Mouse (Mus musculus) frontal cortex, postnatal 25 days (tissue): ENCODE data around the gene Spag5.

Experiments used
- DNase-seq, 2 experiments: peaks; one replicate each; pipeline ENCODE4 v3.0.0; 2022; ENCODE audit warnings: low spot score in 2 of 2

Spag5 gene

DNA sequence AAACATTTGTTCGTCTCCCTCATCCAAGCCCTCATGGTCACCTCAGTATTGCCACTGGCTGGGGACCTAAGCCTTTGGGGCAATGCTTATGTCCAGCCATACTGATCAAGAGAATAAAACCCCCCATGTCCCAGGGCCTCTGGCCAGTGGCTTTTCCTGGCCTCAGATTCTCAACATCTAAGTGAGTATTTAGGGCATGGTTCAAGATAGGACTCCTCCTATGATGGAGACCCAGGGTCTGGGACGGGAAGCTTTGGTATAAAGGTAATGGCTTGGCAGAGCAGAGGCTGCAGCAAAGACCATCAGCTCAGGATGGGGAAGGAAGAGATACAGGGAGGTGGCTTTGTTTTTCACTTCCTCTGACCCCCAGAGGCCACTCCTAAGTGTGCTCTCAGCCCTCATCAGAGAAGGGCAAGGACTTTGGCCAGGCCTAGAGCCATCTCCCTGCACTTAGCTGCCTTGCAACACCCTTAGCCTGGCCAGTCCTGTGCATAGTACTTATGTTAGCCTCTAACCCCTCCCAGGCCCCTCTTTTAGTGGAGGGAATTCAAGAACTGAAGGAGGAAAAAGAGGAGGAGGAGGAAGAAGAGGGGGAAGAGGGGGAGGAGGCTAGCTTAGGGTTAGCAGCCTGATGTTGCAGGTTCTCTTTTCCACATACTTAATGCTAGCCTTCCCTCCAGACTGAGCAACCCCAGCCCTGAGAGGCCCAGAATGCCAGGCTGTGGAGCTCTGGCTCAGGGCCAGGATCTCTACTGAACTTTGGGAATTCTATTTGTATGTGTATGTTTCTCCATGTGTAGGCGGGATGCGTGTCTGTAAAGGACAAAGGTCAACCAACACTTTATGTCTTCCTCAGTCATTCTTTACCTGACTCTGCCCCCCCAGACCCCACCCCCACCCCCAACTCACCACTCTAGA is 48.4 kb downstream of the Spag5 start:
- DNase-seq, result no peak

DNA sequence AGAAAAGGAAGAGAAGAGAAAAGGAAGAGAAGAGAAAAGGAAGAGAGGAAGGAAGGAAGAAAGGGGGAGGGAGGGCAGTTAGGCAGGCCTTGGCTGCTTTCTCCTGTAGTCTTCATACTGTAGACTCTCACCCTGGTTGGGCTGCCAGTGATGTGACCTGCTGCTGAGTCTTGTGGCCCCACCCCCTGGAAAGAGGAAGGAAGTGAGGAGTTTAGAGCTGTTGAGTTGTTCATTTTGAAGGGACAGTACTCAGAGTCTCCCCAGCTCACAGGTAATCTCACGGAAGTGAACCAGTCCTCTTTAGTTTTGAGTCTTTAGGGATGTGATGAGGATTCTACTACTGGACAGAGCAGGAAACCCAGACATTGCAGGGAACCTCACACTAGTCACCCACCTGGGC is 51.8 kb downstream of the Spag5 start:
- no peak for DNase-seq

DNA sequence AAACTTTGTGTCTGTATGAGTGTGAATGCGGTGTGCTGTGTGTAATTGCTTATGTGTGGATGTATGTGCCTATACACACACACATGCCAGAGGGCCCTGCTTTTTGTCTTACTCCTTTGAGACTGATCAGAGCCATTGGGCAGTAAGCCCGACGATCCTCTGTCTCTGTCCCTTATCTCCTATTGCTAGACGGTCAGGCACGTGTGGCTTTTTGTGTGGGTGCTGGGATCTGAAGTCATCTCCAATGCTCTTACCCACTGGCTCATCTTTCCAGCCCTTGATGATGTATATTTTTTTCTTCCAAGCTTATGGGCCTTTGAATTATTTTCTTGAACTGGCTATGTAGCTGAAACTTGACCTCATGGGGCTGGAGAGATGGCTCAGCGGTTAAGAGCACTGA is 53.6 kb downstream of the Spag5 start:
- DNase-seq, result no peak

DNA sequence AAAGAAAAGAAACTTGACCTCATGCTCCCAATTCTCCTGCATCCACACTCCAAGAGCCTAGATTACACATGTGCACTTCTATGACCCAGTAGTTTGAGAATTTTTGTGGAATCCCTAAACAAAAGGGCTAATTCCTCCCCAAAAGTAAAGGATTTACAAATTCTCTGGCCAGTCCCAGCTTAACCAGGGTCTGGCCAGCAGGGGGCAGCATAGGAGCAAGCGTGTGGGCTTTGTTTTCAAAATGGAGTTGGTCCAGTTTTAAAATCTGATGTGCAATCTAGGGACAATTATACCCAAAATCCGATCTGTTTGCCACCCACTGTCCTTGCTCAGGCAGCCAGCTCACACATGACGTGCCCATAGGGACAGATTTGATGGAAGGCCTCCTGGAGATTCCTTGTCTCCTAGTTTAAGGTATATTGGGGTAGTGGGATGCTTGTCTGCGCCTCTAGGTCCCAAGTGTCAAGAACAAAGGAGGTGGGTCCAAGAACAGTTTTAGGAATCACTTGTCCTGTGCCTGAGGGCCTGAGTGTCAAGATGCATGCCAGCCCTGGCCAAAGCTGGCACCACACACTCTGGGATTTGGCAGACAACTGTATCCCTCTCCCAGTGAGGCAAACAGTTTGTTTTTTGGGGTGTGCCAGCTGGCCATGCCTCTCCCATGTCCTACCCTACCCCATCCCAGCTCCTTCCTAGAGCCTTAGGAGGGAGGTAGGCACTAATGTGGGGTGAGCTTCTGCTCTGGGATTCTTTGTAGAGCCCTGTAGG is 54.3 kb downstream of the Spag5 start:
- peak in 1 of 2 experiments; percentile 50 for DNase-seq

DNA sequence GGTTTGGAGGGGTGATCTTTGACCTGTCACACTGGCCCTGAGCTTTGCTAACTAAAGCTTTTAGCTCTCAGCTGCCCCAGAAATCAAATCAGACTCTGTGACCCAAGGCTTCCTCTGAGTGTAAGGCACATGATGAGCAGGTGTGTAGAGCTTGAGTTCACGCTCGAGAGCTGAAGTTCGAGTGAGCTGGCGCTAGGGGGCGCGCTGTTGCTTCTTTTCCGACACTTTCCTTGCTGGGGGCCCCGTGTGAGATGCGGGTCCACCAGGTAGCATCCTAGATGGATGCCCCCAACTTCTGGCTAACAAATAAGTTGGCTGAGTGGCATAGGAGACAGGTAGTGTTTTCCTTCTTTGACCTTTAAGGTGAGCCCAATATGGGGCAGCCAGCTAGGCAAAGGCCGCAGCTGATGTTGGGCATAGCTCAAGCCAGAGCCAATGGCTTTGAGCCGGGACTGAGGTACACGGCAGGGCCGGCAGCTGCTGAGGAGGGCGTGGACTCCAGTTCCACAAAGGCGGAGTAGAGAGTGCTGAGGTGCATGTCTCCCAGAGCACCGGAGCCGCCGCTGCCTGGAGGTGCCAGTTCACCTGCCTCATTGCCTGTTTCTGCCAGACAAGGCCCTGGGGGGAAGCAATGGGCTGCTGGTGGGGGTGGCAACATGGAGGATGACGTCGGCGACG is 57.1 kb downstream of the Spag5 start:
- DNase-seq, result no peak

DNA sequence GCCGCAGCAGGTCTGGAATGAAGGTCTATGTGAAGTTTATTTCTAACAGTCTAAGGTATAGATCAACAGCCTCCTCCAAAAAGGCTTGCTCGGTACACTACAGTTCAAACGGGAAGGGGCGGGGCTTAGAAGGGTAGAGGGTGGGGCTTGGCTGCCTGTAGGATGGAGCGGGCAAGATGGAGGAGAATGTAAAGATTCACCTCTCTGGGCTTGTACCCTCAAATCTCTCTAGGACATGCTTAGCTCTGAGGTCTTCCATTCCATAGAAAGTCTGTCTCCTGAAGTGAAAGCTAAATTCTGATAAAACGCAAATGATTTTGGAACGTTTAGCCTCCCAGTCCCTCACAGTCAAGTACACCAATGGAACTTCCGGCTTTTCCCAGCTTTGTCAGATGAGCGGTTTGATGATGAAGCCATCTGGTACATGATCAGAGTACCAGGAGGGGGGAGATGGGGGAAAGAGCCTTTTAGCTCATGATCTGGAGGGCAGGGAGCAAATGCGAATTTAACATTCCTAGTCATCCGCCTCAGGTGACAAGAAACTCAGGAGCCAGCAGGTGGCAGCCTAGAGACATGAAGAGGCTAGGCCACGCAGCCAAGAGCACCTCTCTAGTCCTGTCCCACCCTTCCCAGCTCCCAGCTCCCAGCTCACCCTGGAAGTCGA is 58.9 kb downstream of the Spag5 start:
- DNase-seq, result peak; percentile 55 to 63

DNA sequence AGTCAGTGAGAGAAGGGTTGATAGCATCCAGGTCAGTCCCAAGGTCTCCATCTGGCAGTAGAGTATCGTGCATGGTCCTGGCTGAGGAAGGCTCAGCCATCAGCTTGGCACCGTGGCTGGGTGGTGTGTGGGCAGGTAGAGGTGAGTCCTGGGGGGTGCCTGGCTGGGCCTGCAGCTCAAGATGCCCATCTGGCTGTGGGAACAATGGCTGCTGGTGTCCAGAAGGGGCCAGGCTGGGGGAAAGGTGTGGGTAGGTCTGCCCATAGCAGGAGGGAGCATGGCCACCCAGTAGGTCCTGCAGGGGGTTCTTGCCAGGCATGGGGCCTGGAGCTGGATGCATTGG is 59.4 kb downstream of the Spag5 start:
- no peak for DNase-seq

DNA sequence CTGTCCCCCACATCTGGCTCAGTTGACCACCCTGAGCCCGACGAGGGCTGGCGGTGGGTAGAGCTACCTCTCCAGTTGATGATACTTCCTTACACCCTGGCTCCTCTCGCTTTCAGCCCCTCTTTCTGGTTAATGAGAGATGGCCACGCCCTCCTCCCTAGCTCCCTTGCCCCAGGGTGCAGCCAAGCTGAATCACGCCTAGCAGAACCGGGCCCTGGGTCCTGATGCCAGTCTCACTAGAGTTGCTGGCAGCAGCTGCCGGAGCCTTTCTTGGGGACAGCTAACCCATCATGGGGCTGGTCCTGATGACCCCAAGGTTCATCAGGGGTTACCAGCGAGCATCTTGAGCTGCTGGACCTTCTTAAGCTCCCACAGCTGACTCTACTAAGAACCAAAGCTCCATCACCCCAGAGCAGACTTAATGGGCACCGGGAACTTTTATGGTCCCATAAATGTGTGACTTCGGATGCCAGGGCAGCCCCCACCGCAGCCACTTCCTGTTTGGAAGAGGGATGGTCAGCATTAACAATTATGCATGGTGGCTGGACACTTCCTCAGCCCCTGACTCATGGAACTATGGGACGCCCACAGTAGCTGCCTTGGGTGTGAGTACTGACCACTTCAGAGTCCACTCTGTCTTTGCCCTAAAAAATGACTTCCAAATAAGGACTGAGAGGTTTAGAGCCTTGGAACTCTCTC is 62.1 kb downstream of the Spag5 start:
- DNase-seq, result no peak

DNA sequence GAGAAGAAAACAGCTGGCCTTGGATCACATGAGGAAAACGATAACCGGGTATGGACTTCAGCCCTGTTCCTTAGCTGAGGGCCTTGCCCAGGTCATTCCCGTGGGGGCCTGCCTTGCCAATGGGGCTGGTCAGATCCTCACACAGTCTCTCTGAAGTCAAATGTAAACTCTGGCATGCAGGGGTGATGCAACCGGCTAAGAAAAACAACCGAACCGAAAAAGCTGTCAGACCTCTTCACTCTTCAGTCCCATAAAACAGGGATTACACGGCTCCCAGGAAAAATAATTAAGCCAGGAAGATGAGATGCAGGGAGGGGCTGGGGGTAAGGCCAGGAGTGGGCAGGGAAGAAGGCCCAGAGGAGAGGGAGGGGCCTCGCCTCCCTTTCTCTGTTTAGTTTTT is 62.8 kb downstream of the Spag5 start:
- no peak for DNase-seq

DNA sequence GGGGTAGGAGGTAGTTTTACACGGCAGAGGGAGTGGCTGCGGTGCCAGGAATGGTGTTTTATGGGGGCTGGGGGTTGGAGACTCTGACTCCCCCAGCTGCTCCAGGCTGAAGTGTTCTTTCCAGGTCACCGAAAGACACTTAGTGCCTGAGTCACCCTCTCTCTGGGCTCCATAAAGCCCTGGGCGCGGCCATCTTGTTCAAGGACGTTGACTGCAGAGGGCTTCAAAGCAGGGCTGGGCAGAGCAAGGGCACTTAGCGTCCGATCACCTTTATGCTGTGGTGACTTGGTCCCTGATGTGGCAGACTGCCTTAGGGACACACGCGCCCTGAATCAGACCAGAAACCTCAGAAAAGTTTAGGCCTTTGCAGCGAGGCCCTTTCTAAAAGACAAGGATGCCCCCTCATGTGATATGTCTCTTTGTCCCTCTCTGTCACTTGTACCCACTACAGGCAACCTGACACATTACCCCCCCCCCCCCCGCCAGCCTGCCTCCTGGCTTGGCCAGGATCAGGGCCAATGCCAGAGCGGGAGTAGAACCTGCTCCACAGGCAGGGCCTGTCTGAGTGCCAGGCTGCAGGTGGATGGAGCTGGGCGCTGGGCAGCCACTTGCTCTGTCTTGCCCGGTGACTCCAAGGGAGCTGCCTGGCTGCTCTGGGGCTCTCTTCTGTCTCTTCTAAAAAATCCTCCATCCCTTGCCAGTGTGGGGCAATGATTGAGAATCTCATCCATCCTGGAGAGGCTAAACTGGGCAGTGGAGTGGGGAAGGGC is 66.3 kb downstream of the Spag5 start:
- DNase-seq, result no peak

DNA sequence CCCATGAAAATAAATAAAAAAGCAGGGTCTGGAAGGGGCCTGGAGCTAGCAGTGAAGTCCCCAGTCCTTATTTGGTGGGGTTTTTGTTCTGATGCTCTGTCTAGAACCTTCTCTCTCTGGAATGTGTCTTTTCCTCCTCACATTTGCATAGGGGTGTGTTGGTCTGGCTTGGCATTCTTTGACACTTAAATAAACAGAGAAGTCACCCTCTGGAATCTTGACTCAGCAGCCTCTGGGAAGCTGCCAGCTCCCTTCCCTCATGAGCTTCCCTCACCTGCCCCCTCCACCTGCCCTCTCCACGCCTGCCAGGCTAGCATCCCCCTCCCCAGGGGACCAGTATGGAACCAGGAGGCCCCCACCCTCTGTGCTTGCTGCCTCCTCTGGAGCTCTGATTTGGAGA is 69.1 kb downstream of the Spag5 start:
- DNase-seq, result no peak

DNA sequence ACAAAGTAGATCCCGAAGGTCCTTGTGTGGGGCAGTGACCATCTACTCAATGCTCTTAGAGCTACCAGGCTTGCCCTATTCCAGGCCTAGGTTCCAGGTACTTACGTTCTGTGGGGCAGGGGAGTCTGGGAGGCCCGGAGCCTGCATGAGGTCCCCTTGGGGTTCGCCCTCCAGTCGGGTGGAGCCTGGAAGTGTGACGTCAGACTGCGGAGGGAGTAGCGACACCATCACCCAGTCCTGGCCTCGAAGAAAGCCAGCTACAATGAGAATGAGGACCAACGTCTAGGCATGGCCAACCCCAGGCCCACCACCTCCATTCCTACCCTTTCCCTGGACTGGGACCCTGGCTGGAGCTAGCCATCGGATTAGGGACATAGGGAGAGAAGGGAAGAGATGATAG is 70.4 kb downstream of the Spag5 start:
- no peak for DNase-seq
